In genomic region chr17:86429877-86430276, GRCm38 (mm10) we compare ENCODE assay signal across 16 mouse cellular contexts.
DNase-seq lines count a peak whose midpoint lies in the region; ATAC-seq and TF ChIP-seq lines count a peak whose summit lies in the region.
"Had no signal": no experiment of that assay in that cellular context is flagged by ENCODE, and none has a peak within 500 bp of the region (broad histone marks: within the 10 kb centered on the region; RNA-seq: fewer than 3 reads in every experiment).

No protein-coding gene starts in this region.

- DNase-seq in hindbrain, embryonic 10.5 days (ENCODE audit: low spot score): no peak
- peak; percentile 10 for DNase-seq in MN1 (ENCODE audit: low spot score)
- DNase-seq in brain, adult 2 months (ENCODE audit: low read depth, low spot score): peak; percentile 78
- no peak for DNase-seq in lung, adult 2 months
- no peak for DNase-seq in embryo, embryonic 11 days
- DNase-seq: cerebellum, adult 18-20 months; gastrocnemius, postnatal 10 days; heart, postnatal 14 days; thymus, postnatal 25 days had no signal

- peak; percentile 64 for ATAC-seq in hindbrain, embryonic 16.5 days
- peak; percentile 81 for ATAC-seq in midbrain, embryonic 16.5 days
- ATAC-seq: intestine, embryonic 15.5 days had no signal

- H3K4me1 ChIP-seq in hindbrain, embryonic 16.5 days (ENCODE audit: control insufficient read depth, insufficient read depth, low read depth, low read length): peaks cover 3% of the 10 kb centered on the region; the same call in 1 of the 2 replicates
- no peaks in the 10 kb centered on the region for H3K4me1 ChIP-seq in hindbrain, embryonic 10.5 days (replicated peaks)
- H3K4me1 ChIP-seq in midbrain, embryonic 16.5 days (ENCODE audit: control insufficient read depth, insufficient read depth, low read length): peaks cover 3% of the 10 kb centered on the region
- H3K4me1 ChIP-seq in lung, adult 2 months (ENCODE audit: control insufficient read depth, insufficient read depth, low read length): no peaks in the 10 kb centered on the region
- H3K4me1 ChIP-seq: embryonic facial prominence, embryonic 12.5 days; heart, embryonic 10.5 days; intestine, embryonic 15.5 days; kidney, embryonic 15.5 days; liver, embryonic 15.5 days had no signal

- H3K27me3 ChIP-seq in hindbrain, embryonic 16.5 days (replicated peaks; ENCODE audit: control insufficient read depth, insufficient read depth, low read length): no peaks in the 10 kb centered on the region
- H3K27me3 ChIP-seq in hindbrain, embryonic 10.5 days (ENCODE audit: insufficient read depth, poor library complexity, severe bottlenecking): no peaks in the 10 kb centered on the region
- H3K27me3 ChIP-seq in midbrain, embryonic 16.5 days (ENCODE audit: control insufficient read depth, insufficient read depth, low read depth, low read length): no peaks in the 10 kb centered on the region
- H3K27me3 ChIP-seq: embryonic facial prominence, embryonic 12.5 days; intestine, embryonic 15.5 days; kidney, embryonic 15.5 days; liver, embryonic 15.5 days had no signal

- TF ChIP-seq CTCF in lung, adult 2 months (IDR thresholded peaks at IDR 0.05; ENCODE audit: insufficient read depth, low read length): no peak

- H3K4me3 ChIP-seq in hindbrain, embryonic 16.5 days (ENCODE audit: low read length): no peak overlapping the region
- H3K4me3 ChIP-seq in hindbrain, embryonic 10.5 days: no peak overlapping the region
- H3K4me3 ChIP-seq in midbrain, embryonic 16.5 days (ENCODE audit: low read depth, low read length): no peak overlapping the region
- no peak overlapping the region for H3K4me3 ChIP-seq in lung, adult 2 months (replicated peaks; ENCODE audit: extremely low read depth, low read depth, low read length)
- H3K4me3 ChIP-seq: embryonic facial prominence, embryonic 12.5 days; heart, embryonic 10.5 days; intestine, embryonic 15.5 days; kidney, embryonic 15.5 days; liver, embryonic 15.5 days had no signal

- 56% methylated on average over 6 of the region's 6 CpGs for WGBS in hindbrain, embryonic 16.5 days
- 83% methylated on average over 6 of the region's 6 CpGs for WGBS in hindbrain, embryonic 10.5 days
- WGBS in midbrain, embryonic 16.5 days: 37% methylated on average over 6 of the region's 6 CpGs
- 90% methylated on average over 6 of the region's 6 CpGs for WGBS in lung, adult 2 months

- H3K9me3 ChIP-seq in hindbrain, embryonic 16.5 days (ENCODE audit: control insufficient read depth, low read length): no peaks in the 10 kb centered on the region
- peaks cover 8% of the 10 kb centered on the region; the same call in 1 of the 2 replicates for H3K9me3 ChIP-seq in hindbrain, embryonic 10.5 days
- no peaks in the 10 kb centered on the region for H3K9me3 ChIP-seq in midbrain, embryonic 16.5 days (replicated peaks; ENCODE audit: control insufficient read depth, low read length, poor library complexity, severe bottlenecking)
- H3K9me3 ChIP-seq: embryonic facial prominence, embryonic 12.5 days; heart, embryonic 10.5 days; intestine, embryonic 15.5 days; kidney, embryonic 15.5 days; liver, embryonic 15.5 days had no signal

- H3K27ac ChIP-seq in hindbrain, embryonic 16.5 days (ENCODE audit: low read depth, low read length): no peak overlapping the region
- H3K27ac ChIP-seq in hindbrain, embryonic 10.5 days: no peak overlapping the region
- H3K27ac ChIP-seq in midbrain, embryonic 16.5 days (ENCODE audit: low read length): 0 out of 2 replicates have a peak overlapping the region, but pooled peaks have one; percentile 10
- H3K27ac ChIP-seq: embryonic facial prominence, embryonic 12.5 days; heart, embryonic 10.5 days; intestine, embryonic 15.5 days; kidney, embryonic 15.5 days; liver, embryonic 15.5 days had no signal

- no peaks in the 10 kb centered on the region for H3K36me3 ChIP-seq in hindbrain, embryonic 16.5 days (ENCODE audit: control insufficient read depth, insufficient read depth, low read length)
- H3K36me3 ChIP-seq in hindbrain, embryonic 10.5 days: no peaks in the 10 kb centered on the region
- no peaks in the 10 kb centered on the region for H3K36me3 ChIP-seq in midbrain, embryonic 16.5 days (ENCODE audit: control insufficient read depth, insufficient read depth, low read length)
- H3K36me3 ChIP-seq: embryonic facial prominence, embryonic 12.5 days; heart, embryonic 10.5 days; intestine, embryonic 15.5 days; kidney, embryonic 15.5 days; liver, embryonic 15.5 days had no signal

- H3K9ac ChIP-seq in hindbrain, embryonic 16.5 days (ENCODE audit: low read depth, low read length): no peak overlapping the region
- no peak overlapping the region for H3K9ac ChIP-seq in midbrain, embryonic 16.5 days (ENCODE audit: low read depth, low read length)
- H3K9ac ChIP-seq: embryonic facial prominence, embryonic 12.5 days; intestine, embryonic 15.5 days; kidney, embryonic 15.5 days; liver, embryonic 15.5 days had no signal

- no peak for TF ChIP-seq POLR2A in lung, adult 2 months (IDR thresholded peaks at IDR 0.05; ENCODE audit: borderline replicate concordance, extremely low read depth, low read depth, low read length)

- no peak overlapping the region for H3K4me2 ChIP-seq in hindbrain, embryonic 16.5 days (ENCODE audit: low read length)
- no peak overlapping the region for H3K4me2 ChIP-seq in midbrain, embryonic 16.5 days (ENCODE audit: low read length)
- H3K4me2 ChIP-seq: embryonic facial prominence, embryonic 12.5 days; intestine, embryonic 15.5 days; kidney, embryonic 15.5 days; liver, embryonic 15.5 days had no signal

Comparison
In these comparisons a context has a peak if more than half of its experiments do, and no peak if none do; other contexts are left out.
1. DNase-seq: peak in MN1 (single experiment) and brain, adult 2 months (single experiment); none in hindbrain, embryonic 10.5 days (single experiment), lung, adult 2 months (single experiment) and embryo, embryonic 11 days (single experiment).